Mouse (Mus musculus) embryo, embryonic 10 days (tissue): ENCODE results near the gene Nup107.
"Not testable (repeated sequence)": the region's sequence is repeated elsewhere in the genome, so short reads cannot be mapped to it uniquely, and the experiment has no call there.

Source experiments
- DNase-seq: peaks from one replicate; pipeline ENCODE4 v3.0.0-alpha.2; 2015; ENCODE audit warnings: low spot score

Nup107 gene

DNA sequence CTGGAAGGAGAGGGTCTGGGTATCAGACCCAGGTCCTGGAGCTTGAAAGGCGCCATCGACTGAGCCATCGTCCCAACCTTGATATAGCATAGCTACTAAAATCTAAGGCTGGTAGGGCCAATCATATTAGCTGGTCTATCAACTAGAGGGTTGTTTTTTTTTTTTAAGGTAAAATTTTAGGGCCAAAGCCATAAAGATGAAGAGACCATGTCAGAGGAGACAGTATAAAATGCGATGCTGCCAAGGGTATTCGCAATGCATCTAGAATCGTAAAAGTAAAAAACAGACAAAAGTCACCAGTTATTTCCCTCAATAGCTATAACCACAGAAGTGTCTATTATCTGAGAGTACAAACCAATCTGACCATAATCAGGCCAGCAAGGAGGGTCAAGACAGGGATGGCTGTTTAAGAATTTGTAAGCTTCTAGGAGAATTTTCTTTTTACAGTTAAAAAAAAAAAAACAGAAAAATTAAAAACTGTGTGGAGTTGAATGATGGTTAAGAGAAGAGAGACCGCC, 40.1 kb downstream of the Nup107 start:
- DNase-seq, result no peak

DNA sequence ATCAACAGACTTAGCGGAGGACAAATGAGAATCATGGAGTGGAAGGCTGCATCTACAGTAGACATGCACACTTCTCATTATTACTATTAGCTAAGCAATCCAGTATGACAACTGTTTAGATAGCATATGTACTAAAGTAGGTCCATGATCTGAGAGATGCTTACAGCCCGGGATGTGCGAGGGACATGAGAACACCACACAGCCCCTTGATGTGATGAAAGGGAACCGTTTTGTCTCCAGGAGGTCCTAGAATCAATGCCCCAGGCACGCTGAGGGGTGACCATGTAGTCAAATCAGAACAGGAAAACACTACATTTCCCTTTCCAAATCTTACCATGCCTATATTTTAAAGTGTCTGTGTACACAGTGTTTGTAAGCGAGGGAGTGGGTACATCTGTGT, 40.8 kb downstream of the Nup107 start:
- DNase-seq, result no peak

DNA sequence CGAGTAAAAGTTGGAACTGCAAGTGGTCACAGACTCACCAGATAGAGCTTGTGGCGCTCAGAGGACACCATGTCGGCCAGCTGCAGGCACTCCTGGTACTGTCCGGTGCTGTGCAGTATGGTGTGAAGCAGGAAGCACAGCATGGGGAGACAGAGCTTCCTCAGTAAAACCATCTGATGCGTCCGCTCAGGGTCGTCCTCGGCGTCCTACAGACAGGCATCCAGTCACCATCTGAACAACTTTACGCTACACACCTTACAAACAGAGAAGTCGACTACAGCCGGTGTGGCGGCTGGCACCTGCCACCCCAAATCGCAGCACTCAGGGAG, 41.3 kb downstream of the Nup107 start:
- no peak for DNase-seq

DNA sequence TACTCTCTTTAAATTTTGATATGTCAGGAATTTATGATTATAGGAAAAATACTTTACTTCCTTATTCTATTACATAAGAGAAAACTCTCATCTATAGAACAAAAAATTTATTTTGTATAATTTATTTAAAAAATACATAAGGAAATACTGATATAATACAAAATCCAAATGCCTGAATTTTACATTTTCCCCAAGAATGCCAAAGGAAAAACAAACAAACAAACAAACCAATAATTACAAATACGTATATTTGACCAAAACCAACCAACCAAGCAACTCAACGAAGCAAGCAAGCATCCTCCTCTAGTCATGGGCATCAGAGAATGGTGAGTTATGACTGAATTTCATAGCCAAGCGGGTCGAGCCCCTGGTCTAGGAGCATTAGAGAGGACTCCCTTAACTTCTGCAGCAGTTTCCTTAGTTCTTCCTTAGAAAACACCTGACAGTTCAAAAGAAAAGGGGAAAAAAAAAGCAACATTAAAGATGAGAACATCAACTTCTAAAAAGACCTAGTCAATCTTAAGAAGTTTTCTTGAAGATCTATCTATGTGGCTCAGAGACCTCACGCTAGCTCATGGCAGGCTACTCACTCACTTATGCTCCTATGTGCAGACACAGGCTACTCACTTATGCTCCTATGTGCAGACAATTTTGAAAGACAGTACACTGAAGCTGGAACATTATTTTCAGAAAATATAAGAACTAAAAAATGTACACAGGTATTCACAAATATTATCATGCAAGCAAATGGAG, 41.8 kb downstream of the Nup107 start:
- no peak for DNase-seq

DNA sequence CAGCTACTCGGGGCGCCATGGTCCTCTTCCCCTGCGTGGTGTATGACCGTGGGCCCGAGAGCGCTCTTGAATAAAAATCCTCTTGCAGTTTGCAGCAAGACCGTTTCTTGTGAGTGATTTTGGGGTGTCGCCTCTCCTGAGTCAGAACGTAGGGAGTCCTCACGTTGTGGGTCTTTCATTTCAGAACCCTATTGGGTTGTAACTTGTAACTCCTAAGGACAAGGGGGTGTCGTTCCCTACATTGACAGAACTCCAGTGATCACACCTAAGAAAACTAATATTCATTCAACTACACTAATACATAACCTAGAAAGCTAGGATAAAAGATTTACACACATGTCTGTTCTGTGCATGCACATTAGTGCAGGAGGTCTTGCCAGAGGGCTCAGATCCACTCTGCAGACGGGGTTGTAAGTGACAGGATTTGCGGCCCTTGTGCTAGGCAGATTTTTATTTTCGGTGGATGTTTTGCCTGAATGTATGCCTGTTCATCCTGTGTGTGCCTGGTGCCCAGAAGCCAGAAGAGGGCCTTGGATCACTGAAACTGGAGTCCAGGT, 42.6 kb downstream of the Nup107 start:
- DNase-seq, result no peak

DNA sequence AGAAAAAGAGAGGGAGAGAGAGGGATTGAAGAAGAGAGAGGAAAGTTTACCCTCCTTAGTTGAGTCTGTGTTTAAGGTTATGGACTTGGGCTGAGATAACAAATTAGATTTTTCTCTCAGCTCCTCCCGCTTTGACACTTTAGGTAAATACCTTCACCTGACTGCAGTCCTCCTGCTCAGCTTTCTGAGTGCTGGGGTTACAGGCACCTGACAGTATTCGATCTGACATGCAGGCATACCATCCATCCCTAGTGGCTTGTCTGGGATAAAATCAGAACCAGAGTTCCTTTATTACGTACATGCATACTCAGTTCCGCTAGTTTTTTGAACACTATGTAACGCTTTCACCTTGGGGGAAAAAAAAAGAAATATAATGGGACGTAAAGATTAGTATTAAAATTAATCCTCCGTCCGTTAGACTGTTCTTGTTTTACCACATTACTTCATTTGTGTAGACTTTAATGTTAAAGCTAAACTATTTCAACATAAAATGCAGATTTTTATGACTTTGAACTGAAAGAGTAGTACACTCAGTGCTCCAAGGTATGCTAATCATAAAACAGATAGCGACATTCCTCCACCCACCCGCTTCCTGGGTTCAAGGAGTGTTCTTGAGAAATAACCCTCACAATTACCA, 43.3 kb downstream of the Nup107 start:
- no peak for DNase-seq

DNA sequence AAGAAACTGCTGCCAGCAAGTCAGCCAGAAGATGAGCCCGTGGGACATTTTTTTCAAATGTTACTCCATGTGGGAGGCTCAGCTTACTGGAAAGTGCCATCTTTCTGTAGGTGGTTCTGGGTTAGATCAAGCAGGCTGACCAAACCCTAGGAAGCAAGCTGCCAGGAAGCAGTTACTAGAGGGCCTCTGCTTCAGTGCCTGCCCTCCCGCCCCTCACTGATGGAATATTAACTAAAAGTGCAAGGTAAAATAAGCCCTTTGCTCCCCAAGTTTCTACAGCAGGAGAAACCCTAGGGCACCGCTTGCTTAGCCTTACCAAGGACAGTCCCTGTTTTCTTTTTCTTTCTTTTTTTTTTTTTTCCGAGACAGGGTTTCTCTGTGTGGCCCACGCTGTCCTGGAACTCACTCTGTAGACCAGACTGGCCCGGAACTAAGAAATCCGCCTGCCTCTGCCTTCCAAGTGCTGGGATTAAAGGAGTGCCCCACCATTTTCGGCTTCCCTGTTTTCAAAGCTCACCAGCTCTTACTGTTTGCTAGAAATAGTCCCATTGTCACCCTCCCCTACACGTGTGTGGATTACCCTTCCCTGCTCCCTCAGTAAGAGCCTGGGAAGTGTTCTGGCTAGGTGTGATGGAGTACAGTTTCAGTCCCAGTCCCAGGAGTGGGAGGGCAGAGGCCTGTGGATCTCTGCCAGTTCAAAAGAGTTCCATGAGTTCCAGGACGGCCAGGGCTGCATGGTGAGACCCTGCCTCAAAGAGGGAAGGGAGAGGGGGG, 44.0 kb downstream of the Nup107 start:
- no peak for DNase-seq

DNA sequence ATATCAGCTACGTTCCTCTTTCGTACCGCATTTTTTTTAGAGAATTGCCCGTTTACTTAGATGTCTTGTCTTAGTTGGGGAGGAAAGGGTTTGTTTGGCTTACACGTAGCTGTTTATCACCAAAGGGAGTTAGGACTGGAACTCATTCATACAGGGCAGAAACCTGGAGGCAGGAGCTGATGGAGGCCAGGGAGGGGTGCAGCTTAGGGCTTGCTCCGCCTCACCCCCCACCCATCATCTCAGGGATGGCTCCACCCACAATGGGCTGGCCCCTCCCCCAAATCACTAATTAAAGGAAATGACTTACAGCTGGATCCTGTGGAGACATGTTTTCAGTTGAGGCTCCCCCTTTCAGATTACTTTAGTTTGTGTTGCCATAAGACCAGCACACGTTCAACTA, 44.8 kb downstream of the Nup107 start:
- DNase-seq, result no peak

DNA sequence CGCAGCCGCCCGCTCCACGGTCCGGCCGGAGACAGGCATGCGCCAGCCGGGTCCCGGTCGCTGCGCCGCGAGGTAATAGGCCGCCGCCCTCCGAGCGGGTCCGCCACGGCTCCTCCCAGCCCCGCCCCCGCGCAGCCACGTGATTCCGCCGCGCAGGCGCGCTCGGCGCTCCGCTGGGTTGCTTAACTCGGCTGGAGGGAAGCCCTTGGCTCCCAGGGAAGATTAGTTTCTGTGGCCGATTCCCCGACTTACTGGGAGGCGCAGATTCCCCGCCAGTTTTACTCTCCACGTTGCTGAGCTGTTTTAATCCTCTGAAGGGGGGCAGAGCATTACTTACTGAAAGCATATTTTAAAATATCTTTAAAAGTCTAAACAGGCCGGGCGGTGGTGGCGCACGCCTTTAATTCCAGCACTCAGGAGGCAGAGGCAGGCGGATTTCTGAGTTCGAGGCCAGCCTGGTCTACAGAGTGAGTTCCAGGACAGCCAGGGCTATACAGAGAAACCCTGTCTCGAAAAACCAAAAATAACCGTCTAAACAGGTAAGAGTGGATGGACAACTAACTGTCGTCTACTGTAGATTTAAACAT, 46.1 kb downstream of the Nup107 start, which contains the start of gene Slc35e3:
Slc35e3 (minus strand) TSS at position 69 of the 587 bp plus-strand sequence.
- DNase-seq, result peak; percentile 92

DNA sequence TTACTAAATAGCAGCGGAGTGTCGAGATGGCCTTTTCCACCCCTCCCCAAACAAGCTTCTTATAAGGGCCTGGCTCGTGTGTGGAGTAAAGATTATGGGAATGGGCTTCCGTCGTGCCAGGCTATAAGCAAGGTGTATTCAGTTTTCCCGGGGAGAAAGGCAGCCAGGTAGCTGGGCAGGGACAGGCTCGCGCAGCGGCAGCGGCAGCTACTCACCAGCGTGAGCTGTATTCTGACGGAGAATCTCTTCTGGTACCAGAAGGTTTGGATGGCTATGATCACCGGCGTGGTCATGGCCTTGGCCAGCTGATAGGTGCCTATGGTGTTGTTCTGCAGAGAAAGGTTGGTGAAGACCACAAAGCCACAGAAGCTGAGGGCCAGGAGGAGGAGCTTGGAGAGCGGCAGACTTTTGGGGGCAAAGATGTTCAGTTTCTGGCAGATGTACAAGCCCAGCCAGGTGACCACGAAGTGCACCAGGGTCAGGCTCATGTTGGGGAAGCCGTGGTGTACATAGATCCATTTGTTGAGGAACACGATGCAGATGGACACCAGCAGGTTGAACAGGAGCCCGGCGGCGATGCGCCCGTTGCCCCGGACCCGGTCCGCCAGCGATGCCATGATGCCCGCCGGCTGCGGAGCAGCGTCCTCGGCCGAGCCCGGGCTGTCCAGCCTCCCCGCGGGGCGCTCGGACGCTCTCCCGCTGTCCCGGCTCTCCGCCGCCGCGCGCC, 46.8 kb downstream of the Nup107 start:
- not testable (repeated sequence) for DNase-seq

DNA sequence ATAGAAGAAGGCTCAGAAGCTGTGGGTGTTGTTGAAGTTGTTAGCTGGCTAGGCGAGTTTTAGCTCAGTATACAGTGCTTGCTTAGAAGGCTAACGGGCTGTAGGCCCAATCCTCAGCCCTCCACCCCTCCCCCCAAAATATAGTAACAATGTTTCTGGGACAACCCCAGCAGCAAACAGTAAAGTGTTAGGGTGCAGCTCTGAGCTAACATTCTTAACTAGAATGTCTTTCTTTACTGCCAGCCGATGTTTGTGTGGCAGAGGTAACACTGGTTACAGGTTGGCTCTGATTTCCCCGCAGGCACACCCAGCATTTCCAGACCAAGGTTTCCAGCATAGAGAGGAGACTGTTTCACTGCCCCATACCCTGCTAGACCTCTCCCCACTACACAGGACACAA, 48.6 kb downstream of the Nup107 start:
- DNase-seq, result no peak

DNA sequence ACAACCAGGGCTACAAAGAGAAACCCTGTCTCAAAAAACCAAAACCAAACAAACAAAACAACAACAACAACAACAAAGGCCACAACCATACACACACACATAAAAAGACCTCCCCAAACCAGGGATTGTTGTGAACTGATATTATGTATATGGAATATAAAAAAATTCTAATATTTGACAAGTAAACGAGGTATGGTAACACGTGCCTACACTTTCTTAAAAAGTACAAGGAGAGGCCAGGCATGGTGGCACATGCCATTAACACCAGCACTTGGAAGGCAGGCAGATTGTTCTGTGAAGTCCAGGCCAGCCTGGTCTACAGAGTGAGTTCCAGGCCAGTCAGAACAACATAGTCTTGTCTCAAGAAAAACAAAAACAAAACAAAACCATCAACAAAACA, 49.3 kb downstream of the Nup107 start:
- no peak for DNase-seq

DNA sequence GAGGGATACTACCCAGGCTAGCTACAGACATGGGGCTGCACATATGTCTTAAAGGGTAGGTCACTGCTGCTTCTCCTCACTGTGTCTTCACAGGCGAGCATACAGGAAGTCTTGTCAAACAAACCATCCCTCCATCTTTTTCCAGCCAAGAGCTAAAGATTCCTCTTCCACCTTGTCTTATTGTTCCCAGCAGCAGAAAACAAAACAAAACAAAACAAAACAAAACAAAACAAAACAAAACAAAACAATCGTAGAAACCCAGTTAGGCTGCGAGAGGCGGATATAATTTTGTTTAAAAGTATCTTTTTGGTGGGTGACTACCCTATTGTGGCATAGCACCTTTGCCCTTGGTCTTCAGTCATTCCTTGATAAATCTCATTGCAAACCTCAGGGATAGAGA, 49.9 kb downstream of the Nup107 start:
- no peak for DNase-seq

DNA sequence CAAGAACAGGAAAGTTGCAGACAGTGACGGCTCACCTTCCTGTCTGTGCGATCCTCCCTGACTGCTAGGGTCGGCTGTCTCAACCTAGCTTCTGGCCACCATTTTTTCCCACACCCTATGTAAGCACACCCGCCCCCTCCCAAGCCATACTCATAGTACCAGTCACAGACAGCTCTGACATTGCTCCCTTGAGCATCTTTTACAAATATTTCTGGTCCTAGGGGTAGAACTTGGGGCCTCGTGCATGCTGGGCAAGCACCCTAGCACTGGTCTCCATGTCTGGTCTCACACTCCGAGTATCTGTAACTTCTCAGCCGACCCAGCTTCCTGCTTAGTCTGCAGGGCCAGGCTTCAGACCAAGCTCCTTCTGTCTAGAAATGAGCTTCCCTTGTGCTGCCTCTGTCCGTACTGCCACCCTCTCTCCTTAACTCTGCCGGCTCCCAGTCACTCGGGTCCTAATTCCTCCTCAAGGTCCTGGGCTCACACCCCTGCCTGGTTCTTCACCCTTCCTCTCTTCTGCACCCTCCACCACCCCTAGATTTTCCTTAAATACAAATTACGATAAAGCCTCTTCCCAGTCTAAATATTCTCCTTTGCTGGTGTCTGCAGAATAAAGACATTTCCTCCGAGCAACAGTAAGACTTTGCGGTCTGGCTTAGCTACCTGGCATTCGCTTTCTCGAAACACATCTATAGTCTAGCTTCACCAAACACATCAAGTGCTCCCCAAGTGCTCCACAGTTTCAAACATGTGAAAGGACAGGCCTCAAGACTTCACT, 50.6 kb downstream of the Nup107 start:
- DNase-seq, result no peak

DNA sequence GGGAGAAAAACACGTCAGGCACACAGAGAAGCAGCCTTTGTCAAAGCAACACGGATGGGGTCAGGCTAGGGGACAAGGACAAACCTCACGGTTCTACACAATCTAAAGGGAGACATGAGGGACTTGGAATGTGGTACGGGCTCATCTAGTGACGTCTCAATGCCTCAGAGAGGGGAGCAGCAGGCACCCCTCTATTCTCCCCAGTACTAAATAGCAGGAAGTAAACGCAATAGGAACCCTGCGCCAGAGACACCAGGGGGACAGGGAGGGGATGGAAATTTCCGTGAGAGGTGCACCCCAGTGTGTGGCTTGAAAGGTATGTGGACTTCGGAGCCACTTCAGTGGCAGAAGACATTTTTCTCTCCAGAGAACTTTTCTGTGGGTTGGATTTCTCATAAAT, 51.6 kb downstream of the Nup107 start:
- no peak for DNase-seq

DNA sequence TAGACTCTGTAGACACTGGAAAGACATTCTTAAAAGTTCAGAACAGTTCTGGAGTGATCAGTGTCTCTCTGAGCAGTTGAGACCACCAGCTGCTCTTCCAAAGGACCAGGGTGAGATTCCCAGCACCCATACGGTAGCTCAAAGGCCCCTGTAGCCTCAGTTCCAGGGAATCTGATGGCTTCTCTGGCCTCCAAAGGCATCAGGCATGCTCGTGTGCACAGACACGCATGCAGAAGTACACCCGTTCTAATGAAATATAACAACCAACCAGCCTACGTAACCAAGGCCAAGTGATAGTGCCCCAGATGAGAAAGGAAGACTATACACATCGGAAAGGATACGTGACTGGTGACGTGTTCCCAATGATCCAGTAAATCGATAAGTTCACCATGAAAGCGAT, 52.3 kb downstream of the Nup107 start:
- DNase-seq, result no peak

DNA sequence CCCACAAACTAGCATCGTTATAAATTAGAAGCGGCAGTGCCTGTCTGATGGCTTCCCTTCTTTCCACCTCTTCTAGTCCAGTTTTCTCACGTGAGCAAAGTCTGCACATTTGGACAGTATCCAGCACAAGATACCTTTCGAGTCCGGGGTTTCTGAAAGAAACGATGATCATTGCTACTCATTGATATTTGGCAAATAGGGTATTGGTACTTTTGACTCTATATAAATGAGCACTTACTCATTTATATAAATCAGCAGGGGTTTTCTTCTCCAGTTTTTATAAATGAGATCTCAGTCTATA, 52.9 kb downstream of the Nup107 start:
- DNase-seq, result no peak

DNA sequence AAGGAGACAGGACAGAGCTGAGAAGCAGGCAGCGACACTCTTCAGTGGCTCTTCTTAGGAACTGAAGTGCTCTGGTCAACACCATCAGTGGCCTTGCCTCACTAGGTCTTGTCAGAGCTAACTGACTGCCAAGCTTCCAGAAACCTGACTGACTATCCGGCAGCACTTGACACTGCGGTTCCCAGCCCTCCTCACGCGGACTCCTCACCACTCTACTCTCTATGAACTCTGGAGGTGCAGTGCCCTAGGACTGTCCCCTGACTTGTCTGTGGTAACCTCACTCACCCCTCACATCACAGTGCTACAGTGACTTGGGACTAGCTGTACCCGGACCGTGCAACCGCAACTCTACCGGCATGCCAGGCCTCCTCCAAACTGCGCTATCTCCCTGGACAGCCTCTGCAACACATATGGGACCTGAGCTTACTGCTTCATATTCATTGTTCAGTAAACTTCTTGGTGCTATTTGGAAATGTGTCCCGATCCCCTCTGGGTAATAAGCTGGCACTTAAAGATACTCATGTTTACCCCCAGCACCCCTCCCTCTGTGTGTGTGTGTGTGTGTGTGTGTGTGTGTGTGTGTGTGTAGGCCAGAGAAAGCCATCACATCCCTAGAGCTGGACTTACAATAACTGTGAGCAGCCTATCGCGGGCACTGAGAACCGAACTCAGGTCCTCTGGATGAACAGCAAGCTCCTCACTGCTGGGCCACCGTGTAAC, 53.4 kb downstream of the Nup107 start:
- DNase-seq, result no peak

DNA sequence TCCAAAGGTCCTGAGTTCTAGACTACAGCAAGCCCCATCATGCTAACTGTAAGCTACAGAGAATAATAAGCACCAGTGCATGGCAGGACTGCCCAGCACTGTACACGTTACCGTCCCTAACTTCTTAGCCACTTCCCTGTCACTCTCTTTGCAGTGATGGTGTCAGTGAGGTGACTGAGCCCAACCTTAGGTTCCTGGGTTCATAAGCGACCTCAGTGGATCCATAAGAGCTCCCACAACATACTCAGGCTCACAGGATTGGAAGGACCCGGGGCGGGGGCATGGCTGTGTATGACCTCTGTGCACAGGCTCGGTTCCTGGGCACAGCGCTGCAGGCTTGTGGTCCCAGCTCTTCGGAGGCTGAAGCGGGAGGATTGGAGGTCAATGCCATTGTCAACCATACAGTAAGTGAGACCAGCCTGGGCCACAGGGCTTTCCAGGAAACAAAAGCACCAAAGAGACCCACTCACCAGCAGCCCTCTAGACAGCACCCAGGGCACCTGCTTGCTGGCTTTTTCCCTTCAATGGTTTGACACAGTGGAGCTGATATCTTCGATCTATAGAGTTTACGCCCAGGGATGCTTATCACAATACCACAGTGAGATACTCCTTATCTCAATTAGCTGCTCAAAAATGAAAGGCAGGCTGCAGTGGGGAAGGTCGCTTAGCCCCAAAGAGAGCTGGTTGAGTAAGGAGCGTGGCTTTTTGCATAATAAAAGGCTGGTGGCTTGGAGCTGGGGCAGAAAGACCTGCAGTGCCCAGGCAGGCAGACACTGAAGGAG, 54.2 kb downstream of the Nup107 start:
- no peak for DNase-seq

DNA sequence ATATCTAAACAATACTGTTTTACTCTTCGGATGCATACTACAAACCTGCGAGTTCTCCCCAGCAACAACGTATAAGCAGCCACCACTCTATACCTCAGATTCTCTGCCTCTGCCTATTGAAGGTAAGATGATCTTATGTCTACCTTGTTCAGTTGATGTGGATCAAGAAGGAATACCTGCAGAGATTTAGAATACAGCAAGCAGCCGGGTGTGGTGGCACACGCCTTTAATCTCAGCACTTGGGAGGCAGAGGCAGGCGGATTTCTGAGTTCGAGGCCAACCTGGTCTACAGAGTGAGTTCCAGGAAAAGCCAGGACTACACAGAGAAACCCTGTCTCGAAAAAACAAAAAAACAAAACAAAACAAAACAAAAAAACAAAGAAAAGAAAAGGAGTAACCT, 55.0 kb downstream of the Nup107 start:
- not testable (repeated sequence) for DNase-seq
